Mouse (Mus musculus) brown adipose tissue, adult 24 weeks (tissue): ENCODE measurements around the gene Bst1. TPM values are rescaled to one million over a fixed set of nuclear protein-coding genes. Genes with fewer than 3 reads are reported as not detected.

Experiments
- H3K27ac ChIP-seq: fragments of 200-500 bp; replicated peaks from 2 replicates; pipeline ENCODE4 v1.5.1; 2012; ENCODE audit warnings: low read depth, mild to moderate bottlenecking, low read length
- H3K4me1 ChIP-seq: fragments of 200-500 bp; 2 replicates; pipeline ENCODE4 v1.6.1; 2012; ENCODE audit warnings: low read length, mixed read lengths; ENCODE audit not compliant: control insufficient read depth, insufficient read depth, insufficient read length
- H3K4me3 ChIP-seq: fragments of 200-500 bp; 2 replicates; pipeline ENCODE4 v1.5.1; 2012; ENCODE audit warnings: low read depth, mild to moderate bottlenecking, low read length, moderate library complexity; ENCODE audit not compliant: insufficient read depth
- polyA plus RNA-seq: library from polyadenylated mRNA; stranded (reverse); fragments of >200 nt; gene quantifications from 2 replicates; pipeline ENCODE4 v1.2.4, GENCODE M21; 2012; ENCODE audit not compliant: missing spikeins, insufficient read depth, insufficient read length

Bst1 gene
- polyA plus RNA-seq, 1 experiment = 0.75 TPM

GRCm38 (mm10) chr5:43860096-43860495, 41.4 kb downstream of the Bst1 start:
- no peak overlapping the region for H3K27ac ChIP-seq
- H3K4me3 ChIP-seq = no peak overlapping the region
- peaks cover 2% of the 10 kb centered on the region; the same call in 1 of the 2 replicates for H3K4me1 ChIP-seq

- Histone ChIP-seq H3K4me3 (no peak overlapping the region), H3K4me1 (peaks cover 2% of the 10 kb centered on the region; the same call in 1 of the 2 replicates), H3K27ac (no peak overlapping the region)
Observed at GRCm38 (mm10) chr5:43860670-43861431, 42.2 kb downstream of the Bst1 start.

- Histone ChIP-seq H3K4me1 (peaks cover 2% of the 10 kb centered on the region), H3K27ac (no peak overlapping the region), H3K4me3 (no peak overlapping the region)
Observed at GRCm38 (mm10) chr5:43863642-43864041, 45.0 kb downstream of the Bst1 start.

- Histone ChIP-seq H3K4me3 (no peak overlapping the region), H3K27ac (peak overlapping the region; percentile 82), H3K4me1 (peaks cover 2% of the 10 kb centered on the region)
Observed at GRCm38 (mm10) chr5:43865316-43865715, 46.6 kb downstream of the Bst1 start.

DNA sequence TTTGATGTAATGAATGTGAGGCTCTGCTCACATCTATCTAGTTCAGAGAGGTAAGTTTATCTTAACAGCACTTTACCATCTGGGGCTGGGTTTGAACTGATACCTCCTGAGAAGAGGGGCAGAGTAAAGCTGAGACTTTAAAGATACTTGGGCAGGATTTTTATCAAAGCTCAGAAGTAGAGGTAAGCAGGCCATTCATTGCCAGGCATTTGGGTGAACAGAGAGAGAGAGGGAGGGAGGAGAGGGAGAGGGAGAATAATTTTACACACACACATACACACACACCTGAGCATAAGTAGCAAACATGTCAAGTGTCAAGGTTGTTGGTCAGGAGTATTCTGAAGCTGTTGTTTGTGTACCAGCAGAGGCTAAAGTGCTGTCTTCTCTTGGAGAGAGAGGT, 49.6 kb downstream of the Bst1 start, which contains the start of gene Cd38:
Gene Cd38 (plus strand): TSS at position 301 of the 400 bp plus-strand sequence.
- Histone ChIP-seq H3K27ac (peak within 1 kb of the TSS; percentile 98), H3K4me1 (peaks cover 5% of the 10 kb centered on the region), H3K4me3 (peak within 1 kb of the TSS; percentile 76)

DNA sequence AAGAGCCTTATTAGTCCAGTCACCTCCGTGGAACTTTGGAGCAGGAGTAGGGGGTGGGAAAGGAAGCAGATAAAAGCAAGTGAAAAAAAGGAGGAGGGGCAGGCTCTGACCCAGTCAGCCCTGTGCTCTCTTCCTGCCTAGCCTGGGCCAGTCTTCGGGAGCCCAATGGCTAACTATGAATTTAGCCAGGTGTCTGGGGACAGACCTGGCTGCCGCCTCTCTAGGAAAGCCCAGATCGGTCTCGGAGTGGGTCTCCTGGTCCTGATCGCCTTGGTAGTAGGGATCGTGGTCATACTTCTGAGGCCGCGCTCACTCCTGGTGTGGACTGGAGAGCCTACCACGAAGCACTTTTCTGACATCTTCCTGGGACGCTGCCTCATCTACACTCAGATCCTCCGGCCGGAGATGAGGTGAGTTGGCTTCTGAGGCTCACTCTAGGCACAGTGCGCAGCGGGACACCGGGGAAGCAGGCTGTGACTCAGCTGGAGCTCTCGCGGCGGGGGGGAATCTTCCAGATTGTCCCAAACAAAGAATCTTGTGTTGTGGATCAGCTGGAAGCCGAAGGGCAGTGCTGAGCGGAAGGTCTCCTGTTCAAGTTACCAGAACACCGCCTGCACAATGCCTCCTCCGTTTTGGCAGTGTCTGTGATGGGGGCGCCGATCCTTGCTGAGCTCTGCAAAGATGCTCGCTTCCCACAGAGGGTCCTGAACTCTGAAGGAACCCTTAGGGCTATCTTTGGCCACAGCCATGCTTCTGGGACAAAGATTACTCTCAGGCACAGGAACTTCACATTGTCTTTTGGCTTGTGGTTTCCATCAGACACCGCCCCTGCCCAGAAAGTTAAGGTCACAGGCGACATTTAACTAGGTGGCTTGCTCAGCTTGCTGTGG, 50.3 kb downstream of the Bst1 start:
- peak overlapping the region; percentile 98 for H3K27ac ChIP-seq
- peaks cover 8% of the 10 kb centered on the region for H3K4me1 ChIP-seq
- H3K4me3 ChIP-seq = peak overlapping the region; percentile 76

GRCm38 (mm10) chr5:43871845-43872244, 53.2 kb downstream of the Bst1 start:
- peaks cover 7% of the 10 kb centered on the region for H3K4me1 ChIP-seq
- no peak overlapping the region for H3K4me3 ChIP-seq
- H3K27ac ChIP-seq = no peak overlapping the region

- Histone ChIP-seq H3K4me3 (no peak overlapping the region), H3K4me1 (peaks cover 7% of the 10 kb centered on the region), H3K27ac (0 out of 2 replicates have a peak overlapping the region, but pooled peaks have one; percentile 21)
Observed at GRCm38 (mm10) chr5:43872652-43873051, 54.0 kb downstream of the Bst1 start.

DNA sequence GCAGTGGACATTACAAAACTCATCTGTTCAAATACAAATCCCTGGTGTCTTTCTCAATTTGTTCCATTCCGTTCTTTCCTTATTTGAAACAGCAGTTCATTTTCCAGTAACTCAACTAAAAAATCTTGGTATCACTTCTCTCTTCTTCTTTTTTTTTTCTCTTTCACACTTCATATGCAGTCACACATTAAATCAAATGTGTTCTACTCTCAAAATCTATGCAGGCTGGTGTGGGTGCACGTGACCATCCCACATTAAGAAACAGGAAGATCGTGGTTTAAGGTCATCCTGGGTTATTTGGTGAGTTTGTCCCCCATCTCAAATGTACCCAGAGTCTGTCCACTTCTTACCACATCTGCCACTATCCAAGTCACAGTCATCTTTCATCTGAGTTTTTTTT, 63.3 kb downstream of the Bst1 start:
- peaks cover 10% of the 10 kb centered on the region for H3K4me1 ChIP-seq
- H3K27ac ChIP-seq = peak overlapping the region; percentile 58
- no peak overlapping the region for H3K4me3 ChIP-seq

DNA sequence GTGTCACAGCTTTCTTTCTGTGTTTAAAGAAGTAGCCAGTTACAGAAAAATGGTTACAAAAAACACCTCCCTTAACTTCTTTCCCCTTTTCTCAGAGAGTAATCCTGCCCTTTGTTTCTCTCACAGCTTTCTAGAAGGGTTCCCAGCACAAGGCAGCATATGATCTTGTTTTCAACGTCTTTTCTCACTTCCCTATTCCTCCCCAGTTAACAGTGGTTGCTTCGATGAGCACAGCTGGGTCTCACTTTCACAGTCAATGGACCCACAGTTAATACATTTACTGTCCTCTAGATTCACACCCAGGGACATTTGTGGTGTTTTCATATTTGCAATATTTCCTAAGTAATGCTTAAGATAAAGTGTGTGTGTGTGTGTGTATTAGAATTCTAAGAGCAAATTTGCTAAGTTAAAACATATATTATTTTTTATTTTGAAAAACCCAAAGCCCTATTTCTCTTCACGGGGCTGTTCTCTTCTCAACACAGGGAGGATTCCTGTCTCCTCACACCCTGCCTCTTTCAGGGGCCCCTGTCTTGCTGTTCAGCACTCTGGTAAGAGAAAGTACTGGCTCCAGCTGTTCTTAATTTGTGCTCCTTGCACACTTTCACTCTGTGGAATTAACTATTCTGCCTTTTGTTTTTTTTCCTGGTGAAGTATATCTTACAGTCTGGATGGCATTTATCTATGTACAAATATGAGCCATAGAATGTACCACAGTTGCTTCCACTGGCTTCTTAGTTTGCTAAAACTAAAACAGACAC, 66.6 kb downstream of the Bst1 start:
- Histone ChIP-seq H3K27ac (0 out of 2 replicates have a peak overlapping the region, but pooled peaks have one; percentile 24), H3K4me3 (no peak overlapping the region), H3K4me1 (peaks cover 10% of the 10 kb centered on the region)

DNA sequence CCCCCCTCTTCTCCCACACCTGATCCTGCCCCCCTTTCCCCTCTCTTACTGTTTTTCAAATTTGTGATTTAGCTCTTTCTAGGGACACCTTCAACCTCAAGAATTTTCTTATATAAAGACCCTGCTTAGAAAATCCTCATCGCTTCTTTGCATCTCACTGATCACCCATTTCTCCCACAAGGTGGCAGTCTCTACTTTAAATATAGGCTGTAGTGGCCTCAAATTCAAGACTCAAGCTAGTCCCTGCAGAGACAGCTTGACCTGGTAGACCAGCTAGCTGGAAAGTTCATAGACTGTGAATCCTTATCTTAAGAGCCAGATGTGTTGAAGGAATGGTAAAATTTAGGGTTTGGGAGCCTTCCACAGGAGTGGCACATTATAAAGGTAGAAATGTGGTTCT, 73.7 kb downstream of the Bst1 start:
- Histone ChIP-seq H3K4me3 (no peak overlapping the region), H3K4me1 (peaks cover 2% of the 10 kb centered on the region; the same call in 1 of the 2 replicates), H3K27ac (no peak overlapping the region)

Other genes with a start within 250 kb of the Bst1 start
- gene Cc2d2a, start 156.5 kb upstream of the Bst1 start, polyA plus RNA-seq = 4.3 and 4.9 TPM in 2 replicates
- gene Fbxl5, start 2.8 kb downstream of the Bst1 start, polyA plus RNA-seq = 28.8 and 32.7 TPM in 2 replicates
- gene Cd38, start 49.7 kb downstream of the Bst1 start, polyA plus RNA-seq = 3.8 and 4.9 TPM in 2 replicates
- not detected in 2 replicates for gene Gm7879, start 94.3 kb downstream of the Bst1 start, polyA plus RNA-seq
- gene Fgfbp1, start 162.9 kb downstream of the Bst1 start, polyA plus RNA-seq = 0.92 TPM in 1 of 2 replicates, not detected in the other